Mouse (Mus musculus) bone marrow macrophage, adult 2 months (primary cell): ENCODE measurements around the gene Nmrk2. TPM values are rescaled to one million over a fixed set of nuclear protein-coding genes. Genes with fewer than 3 reads are reported as not detected.

Experiments used
- H3K27ac ChIP-seq: 2 replicates; pipeline ENCODE4 v1.5.1; 2012; ENCODE audit warnings: low read depth, low read length; ENCODE audit not compliant: insufficient read depth
- H3K4me1 ChIP-seq: 2 replicates; pipeline ENCODE4 v1.6.1; 2012; ENCODE audit warnings: low read length; ENCODE audit not compliant: control insufficient read depth, insufficient read depth
- H3K4me3 ChIP-seq: 2 replicates; pipeline ENCODE4 v1.5.1; 2012; ENCODE audit warnings: mild to moderate bottlenecking, low read length, moderate library complexity; ENCODE audit not compliant: insufficient read depth
- CTCF ChIP-seq: IDR thresholded peaks from 2 replicates; pipeline ENCODE4 v1.5.1; 2012; ENCODE audit warnings: low read depth, mild to moderate bottlenecking, low read length, moderate library complexity
- POLR2A ChIP-seq: IDR thresholded peaks from 2 replicates; pipeline ENCODE4 v1.6.1; 2012; ENCODE audit warnings: mild to moderate bottlenecking, low read depth, low read length, borderline replicate concordance
- polyA plus RNA-seq: library from polyadenylated mRNA; stranded (reverse); fragments of >200 nt; gene quantifications from 2 replicates; pipeline ENCODE4 v1.2.4, GENCODE M21; 2012; ENCODE audit not compliant: missing spikeins, insufficient read depth, insufficient read length

The Nmrk2 gene
- polyA plus RNA-seq = not detected in 2 replicates

DNA sequence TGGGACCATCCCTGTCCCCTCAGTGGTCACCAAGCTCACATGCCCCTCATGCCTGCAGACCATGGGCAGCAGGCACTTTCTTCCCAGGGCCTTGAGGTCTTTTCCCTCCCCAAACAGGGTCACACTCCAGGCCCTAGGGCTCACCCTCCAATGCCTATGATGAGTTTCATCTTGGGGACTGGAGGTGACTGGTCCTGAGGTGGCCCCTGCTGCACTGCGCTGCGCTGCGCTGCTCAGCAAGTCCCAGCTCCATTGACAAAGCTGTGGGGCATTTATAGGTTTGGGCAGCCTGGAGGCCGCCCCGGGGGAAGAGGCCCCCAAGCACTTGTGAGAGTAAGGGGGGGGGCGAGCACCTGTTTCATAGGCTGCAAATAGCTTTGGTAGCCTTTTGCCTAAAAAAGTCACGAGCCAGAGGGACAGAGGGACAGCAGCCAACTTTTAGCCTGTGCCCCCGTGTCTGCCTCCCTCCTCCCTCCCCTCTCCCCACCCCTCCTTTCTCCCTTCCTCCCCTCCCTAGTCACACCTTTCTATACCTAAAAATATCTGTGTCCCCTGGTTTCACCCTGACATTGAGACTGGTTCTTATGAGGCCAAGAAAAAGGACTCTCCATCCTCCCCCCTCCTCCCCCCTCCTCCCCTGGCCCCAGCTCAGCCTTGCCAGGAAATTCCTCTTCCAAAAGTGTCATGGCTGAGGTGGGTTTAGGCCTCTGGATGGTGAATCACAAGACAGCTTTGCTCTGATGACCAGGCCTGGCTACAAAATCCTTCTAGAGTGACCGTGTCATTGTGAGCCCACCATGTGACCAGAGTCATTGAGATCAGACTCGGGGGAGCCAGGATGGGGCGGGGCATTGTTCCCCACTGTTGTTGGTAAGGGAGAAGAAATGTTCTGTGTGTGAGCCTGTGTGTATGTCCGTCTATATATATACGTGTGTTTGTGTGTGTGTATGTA, at the start of gene Nmrk2:
TSS of gene Nmrk2 (minus strand) at position 245 of the 952 bp plus-strand sequence.
- H3K4me3 ChIP-seq = no peak within 1 kb of the TSS
- no peaks in the 10 kb centered on the region for H3K4me1 ChIP-seq
- H3K27ac ChIP-seq = no peak within 1 kb of the TSS
- no peak for TF ChIP-seq POLR2A
- no peak for TF ChIP-seq CTCF

DNA sequence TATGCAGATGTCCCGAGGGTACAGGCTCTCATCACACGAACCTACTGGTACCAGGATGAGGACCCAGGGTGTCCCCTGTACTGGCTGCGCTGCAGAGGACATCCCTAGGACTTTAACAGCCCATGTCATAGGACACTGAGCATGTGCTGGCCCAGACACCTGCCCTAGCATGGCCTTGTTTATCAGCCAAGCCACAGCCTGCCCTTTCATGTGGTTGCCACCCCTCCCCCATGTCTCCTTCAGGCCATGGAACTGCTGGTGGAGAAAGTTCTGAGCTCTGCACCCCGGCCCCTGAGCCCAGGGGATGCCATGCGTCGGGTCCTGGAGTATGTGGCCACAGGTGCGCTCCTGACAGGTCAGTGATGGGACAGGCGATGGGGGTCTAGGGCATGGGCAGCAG, 47.6 kb upstream of the Nmrk2 start:
- Histone ChIP-seq H3K4me3 (no peak overlapping the region), H3K4me1 (peaks cover 4% of the 10 kb centered on the region), H3K27ac (no peak overlapping the region)
- TF ChIP-seq POLR2A = no peak
- TF ChIP-seq CTCF = no peak

DNA sequence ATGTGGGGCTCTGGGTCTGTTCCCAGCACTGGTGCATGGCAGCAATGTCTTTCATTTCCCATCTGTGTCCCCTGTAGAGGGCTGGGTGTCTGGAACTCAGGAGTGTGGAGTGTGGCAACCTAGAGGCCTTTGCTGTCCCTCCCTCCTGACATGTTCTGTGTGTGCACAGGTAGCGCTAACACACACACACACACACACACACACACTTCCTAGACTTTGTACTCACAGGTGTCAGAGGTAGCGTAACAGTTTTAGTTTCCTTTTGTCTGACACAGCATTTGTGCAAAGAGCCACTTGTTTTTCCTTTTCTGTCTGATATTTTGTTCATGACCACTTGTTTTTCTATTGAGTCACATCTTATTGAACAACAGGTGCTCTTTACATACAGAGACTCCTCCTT, 46.0 kb upstream of the Nmrk2 start:
- no peak for TF ChIP-seq POLR2A
- no peak for TF ChIP-seq CTCF
- Histone ChIP-seq H3K4me1 (peaks cover 4% of the 10 kb centered on the region), H3K4me3 (no peak overlapping the region), H3K27ac (no peak overlapping the region)

DNA sequence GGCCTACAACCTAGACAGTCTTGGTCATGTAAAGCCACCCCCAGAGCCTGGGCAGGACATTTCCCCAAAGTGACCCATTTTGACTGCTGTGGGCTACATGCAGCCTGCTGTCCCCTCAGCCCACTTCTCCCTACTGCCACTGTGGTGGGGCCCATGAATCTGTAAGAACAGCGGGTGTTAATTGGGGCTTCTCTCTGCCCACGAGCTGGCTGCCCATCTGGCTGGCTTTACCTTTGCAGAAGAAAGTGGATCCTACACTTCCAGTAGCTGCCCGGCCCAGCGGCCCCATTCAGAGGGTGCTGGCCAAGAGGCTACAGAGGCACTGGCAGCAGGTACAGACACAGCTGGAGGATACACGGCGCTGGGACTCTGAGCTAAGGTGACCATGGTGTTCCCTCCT, 43.3 kb upstream of the Nmrk2 start:
- H3K4me3 ChIP-seq = no peak overlapping the region
- no peak overlapping the region for H3K27ac ChIP-seq
- H3K4me1 ChIP-seq = peaks cover 4% of the 10 kb centered on the region
- TF ChIP-seq POLR2A = no peak
- no peak for TF ChIP-seq CTCF

DNA sequence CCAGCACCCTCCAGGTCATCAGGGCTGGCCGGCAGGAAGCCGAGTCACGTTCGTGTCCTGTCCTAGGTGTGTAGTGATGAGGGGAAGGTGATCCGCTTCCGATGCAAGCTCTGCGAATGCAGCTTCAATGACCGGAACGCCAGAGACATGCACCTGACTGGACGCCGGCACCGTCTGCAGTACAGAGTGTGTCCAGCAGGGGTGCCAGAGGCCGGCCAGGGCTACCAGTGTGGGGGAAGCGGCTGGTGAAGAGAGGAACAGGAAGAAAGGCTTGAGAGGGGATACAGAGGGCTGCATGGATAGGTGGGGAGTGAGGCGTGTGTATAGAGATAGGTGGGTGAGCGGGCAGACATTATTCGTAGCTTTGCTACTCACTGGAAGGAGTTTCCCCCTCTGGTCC, 42.7 kb upstream of the Nmrk2 start:
- no peak overlapping the region for H3K4me3 ChIP-seq
- peaks cover 4% of the 10 kb centered on the region for H3K4me1 ChIP-seq

DNA sequence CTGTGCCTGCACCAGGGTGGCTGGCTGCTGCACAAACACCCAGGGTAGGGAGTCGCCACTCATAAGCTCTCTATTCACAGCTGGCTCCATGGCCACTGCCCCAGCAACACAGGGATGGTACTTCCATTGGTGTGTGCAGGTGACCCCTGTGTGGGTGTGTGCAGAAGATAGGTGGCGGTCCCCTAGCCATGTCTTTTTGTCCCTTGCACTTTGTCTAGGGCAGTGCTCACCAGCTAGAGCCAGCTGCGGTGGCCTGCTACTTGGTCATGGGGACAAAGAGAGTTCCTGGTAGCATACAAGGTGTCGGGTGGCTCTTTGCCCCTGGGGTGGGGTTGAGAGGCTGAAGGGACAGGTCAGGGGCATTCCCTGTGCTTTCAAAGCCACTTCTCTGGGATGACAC, 42.3 kb upstream of the Nmrk2 start:
- Histone ChIP-seq H3K4me3 (no peak overlapping the region), H3K27ac (no peak overlapping the region), H3K4me1 (peaks cover 4% of the 10 kb centered on the region)
- TF ChIP-seq CTCF = no peak
- TF ChIP-seq POLR2A = no peak

More for the DNA sequence above, 42.7 kb upstream of the Nmrk2 start:
- H3K27ac ChIP-seq = no peak overlapping the region
- TF ChIP-seq CTCF (peak; percentile 59), POLR2A (no peak)

DNA sequence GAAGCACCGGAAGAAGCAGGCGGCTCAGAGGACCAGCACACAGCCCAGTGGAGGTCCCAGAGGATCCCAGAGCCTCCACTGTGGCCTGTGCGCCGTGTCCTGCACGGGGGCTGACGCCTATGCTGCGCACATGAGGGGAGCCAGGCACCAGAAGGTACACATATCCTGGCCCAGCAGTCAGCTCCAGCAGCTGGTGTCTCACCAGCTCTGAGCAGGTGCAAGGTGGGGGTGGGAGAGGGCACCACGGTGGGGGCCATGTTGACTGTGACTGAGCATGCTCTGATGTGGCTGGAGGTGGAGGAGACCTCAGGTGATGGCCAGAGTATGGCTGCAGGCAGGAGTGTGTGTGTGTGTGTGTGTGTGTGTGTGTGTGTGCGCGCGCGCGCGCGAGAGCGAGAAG, 40.2 kb upstream of the Nmrk2 start:
- no peak overlapping the region for H3K4me3 ChIP-seq
- H3K27ac ChIP-seq = no peak overlapping the region
- H3K4me1 ChIP-seq = peaks cover 4% of the 10 kb centered on the region
- TF ChIP-seq CTCF = no peak
- no peak for TF ChIP-seq POLR2A

DNA sequence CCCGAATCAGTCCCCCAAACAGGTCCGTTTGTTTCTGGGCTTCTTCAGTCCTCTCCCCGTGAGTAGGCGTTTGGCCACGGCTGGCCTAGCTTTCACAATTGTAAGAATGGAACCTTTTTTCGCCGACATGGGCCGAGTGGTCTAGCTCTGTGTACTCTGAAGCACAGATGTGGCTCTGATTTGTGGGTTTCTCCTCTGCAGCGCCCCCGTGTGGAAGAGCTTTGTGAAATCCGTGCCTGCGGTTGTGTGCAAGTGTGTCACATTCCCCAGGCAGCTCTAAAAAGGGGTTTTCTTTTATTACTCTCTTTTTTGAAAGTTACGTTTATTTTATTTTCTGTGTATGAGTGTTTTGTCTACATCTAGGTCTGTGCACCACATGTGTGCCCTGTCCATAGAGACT, 39.0 kb upstream of the Nmrk2 start:
- Histone ChIP-seq H3K4me1 (peaks cover 4% of the 10 kb centered on the region), H3K27ac (no peak overlapping the region), H3K4me3 (no peak overlapping the region)
- TF ChIP-seq POLR2A (no peak), CTCF (peak; percentile 98)

DNA sequence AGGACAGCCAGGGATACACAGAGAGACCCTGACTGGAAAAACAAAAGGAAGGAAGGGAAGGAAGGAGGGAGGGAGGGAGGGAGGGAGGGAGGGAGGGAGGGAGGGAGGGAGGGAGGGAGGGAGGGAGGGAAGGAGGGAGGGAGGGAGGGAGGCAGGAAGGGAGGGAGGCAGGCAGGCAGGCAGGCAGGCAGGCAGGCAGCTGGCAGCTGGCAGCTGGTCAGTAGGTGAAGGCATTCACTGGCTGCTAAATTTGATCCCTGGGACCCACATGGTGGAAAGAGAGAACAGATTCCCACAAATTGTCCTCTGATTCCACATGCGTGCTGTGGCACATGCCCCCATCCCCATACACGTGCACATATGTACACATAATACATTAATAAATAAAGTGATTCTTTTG, 36.8 kb upstream of the Nmrk2 start:
- H3K4me3 ChIP-seq = no peak overlapping the region
- H3K4me1 ChIP-seq = peaks cover 2% of the 10 kb centered on the region; the same call in 1 of the 2 replicates
- TF ChIP-seq CTCF (no peak), POLR2A (no peak)
- no peak overlapping the region for H3K27ac ChIP-seq
